Mouse (Mus musculus) kidney, adult 11 months (tissue): ENCODE results near the gene Dnah2.

Source experiments
- DNase-seq: peaks from one replicate; pipeline ENCODE4 v3.0.0; 2022

Dnah2 gene

DNA sequence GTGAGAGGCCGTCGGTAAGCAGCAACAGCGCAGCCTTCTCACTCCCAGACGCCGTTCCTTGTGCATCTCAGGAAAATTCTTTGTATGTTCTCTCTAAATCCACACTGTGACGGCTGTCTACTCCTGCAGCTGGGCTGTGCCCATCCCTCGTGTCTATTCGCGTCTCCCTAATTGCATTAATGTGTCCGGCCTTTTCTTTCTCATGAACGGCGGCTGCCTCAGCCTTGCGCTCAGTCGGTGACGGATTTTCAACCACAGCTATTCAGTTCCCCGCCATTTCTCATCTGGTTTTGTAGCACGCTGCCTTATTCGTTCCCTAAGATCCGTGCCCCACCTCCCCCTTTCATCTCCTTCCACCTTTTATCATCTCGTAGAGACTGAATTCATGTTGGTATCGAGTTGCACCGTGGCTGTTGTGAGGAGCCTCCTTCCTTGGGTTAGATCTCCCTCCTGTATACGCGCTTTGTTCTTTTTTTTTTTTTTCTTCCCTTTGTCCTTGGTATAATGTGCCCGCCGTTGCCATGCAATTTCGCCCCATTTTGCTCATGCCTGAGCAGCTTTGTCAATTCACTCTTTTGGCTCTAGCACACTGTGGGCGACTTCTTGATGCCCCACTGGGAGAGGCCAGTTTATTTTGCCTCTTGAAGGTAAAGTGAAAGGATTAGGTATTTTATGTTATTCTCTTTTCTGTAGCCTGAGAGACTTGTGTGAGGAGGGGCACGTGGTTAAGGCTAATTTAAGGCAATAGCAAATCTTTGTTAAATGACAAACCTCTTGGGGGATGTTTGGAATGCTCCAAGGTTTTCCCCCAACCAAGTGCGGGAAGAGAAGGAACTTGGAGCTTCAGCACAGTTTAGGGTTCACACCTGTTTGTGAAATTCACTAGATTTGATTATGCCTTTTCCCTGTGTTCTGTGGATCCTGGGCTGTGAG lies 21.5 kb downstream of the Dnah2 start:
- DNase-seq, result no peak

DNA sequence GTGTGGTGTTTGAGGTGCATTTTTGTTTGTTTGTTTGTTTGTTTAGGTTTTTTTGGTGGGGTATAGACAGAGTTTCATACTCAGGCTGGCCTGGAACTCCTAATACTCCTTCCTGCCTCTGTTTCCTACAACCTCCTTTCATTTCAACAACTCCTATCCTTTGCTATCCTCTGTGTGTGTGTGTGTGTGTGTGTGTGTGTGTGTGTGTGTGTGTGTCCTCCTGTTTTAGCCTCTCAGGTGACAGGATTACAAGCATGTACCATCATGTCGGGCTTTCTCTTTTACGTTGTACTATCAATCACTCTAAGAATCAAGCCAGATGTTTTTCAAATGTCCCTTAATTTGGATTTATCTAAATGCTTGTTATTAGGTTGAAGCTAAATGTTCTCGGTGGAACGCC lies 22.3 kb downstream of the Dnah2 start:
- no peak for DNase-seq

GRCm38 (mm10) chr11:69525661-69526060 lies 23.2 kb downstream of the Dnah2 start:
- DNase-seq, result no peak

- DNase-seq, result no peak
Observed at GRCm38 (mm10) chr11:69523651-69524050, 25.3 kb downstream of the Dnah2 start.

GRCm38 (mm10) chr11:69521526-69522149 lies 27.3 kb downstream of the Dnah2 start:
- no peak for DNase-seq

GRCm38 (mm10) chr11:69519976-69520375 lies 28.9 kb downstream of the Dnah2 start:
- DNase-seq, result no peak

DNA sequence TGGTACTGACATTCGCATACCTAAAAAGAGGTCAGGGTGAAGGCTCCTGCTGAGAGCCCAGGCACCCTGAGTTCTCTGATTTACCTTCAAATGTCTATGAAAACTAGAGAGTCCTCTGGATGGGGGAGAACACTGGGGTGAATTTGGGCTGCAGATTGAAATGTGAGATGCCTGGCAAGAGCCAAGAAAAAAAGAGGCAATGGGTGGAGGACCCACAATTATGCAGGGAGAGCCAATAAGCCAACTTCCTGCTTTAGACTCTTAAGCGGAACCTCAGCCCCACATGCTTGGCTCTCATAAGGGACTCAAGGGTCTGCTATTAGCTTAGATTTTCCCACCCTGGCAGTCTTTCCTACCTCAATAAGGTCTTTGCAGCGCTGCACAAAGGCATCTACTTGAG lies 32.2 kb downstream of the Dnah2 start:
- no peak for DNase-seq

DNA sequence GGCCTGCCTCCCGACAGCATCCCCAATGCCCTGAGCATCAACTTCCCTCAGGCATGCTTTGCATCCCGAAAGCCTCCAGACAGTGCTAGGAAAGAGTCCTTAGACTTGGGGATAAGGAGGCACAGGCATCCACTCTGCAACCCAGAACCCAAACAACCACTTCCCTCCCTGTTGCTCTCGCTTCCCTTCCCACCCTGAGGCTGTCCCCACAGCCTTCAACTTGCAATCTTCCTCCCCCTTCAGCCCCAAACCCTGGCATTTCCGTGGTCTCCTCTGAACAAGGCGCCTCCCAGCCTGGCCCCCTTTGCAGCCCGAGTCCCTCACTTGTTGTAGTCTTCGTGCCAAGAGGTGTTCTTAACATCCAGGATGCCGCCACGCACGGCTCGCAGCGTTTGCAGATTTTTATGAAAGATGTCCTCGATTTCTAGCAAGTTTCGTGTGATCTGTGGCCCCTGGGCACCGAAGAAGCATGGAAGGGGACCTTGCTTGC lies 32.7 kb downstream of the Dnah2 start:
- DNase-seq, result no peak

DNA sequence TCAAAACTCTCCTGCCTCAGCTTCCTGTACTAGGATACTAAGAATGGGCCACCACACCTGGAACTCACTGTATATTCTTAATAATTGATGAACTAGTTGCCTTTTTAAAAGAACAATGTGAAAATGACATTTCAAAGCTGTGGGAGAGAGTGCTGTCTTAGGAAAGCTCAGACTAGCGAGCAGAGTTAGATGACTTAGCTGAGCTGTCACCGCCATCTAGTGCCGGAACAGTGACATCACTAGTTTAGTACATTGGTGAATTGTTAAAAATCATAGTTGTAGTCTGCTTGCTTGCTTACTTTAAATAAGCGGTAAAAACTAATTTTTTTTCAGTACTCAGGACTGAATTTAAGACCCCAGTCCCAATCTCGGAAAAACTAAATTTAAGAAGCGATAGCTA lies 35.1 kb downstream of the Dnah2 start:
- no peak for DNase-seq

GRCm38 (mm10) chr11:69510796-69511496 lies 38.0 kb downstream of the Dnah2 start:
- DNase-seq, result no peak

DNA sequence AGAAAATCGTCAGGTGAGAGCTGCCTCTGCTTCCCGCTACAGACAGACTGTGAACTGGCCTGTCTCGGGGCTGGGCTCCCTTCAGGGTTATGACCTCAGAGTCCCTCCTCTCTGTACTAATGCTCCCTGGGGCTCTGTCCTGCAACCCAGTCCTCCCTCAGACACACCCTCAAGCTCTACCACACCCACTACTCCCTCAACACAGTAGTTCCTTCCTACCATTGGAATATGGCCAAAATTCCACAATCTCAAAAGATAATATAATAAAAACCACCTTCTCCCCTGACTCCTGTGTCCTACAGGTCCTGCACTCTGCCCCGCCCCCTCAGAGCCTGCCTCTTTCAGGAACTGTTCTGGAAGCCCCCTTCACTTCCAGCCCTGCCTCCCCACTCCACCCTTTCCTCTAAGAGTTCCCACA lies 45.0 kb downstream of the Dnah2 start:
- DNase-seq, result no peak

DNA sequence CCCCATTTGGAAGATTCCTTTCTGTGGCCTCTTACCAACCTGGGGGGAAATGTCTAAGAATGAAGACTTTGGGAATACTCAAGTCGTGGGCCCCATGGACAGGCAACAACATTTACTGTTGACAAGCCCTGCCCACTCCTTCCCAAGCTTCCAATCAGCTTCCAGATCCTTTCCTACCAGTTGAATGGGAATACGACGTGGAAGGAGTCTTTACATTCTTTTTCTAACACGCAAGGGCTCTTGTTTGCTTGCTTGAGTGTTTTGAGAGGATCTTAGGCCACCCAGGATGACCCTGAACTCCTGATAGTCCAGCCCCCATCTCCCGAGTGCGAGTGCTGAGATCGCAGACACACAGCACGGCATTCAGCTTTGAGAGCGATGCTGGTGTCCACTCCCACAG lies 47.4 kb downstream of the Dnah2 start:
- DNase-seq, result no peak

DNA sequence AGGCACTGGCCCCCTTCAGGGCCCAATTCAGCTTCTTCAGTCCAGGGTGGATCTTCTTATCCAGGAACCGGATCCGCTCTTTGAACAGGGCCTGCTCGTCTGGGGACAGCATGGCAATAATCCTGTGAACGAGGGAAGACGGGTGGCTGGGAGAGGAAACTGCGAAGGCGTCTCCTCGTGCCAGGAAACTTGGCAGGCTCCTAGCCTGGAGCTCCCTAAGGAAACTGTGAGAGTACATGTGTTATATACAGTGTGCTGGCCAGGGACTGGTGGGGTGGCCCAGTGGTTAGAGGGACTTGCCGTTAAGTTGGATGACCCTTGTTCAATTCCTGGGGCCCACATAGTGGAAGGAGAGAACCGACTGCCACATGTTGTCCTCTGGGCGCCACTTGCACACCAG lies 49.8 kb downstream of the Dnah2 start:
- DNase-seq, result no peak

DNA sequence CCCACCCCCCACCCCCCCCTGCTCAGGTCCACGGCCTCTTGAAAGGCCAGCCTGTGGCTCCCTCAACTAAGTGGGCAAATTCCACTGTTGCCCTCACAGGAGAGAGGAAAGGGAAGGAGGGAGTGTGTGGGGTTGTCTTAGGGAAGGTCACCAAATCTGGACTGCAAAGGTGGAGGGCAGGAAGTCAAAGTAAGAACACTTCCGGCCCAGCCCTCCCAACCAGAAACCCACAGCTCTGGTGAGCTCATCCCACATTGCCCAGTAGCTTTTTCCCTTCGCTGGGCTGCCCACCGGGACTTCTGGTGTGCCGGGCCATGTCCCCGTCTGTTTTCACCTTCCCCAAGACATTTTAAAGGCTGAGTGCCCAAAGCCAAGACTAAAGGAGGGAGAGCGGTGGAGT lies 57.2 kb downstream of the Dnah2 start:
- DNase-seq, result no peak

DNA sequence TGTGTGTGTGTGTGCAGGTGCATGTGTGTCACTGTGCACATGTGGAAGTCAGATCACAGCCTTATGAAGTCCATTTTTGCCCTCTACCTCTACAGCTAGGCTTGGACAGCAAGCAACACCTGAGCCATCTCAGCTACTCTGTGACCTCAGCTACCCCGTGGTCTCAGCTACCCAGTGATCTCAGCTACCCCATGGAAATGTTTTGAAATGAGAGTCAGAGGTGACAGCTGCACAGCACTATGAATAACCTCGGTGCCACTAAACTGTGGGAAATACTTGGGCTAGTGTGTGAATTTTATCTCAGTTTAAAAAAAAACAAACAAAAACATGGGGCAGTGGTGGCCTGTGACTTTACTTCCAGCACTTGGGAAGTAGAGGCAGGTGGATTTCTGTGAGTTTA lies 58.0 kb downstream of the Dnah2 start:
- no peak for DNase-seq

GRCm38 (mm10) chr11:69487474-69487873 lies 61.4 kb downstream of the Dnah2 start:
- DNase-seq, result no peak

GRCm38 (mm10) chr11:69477645-69478044 lies 71.3 kb downstream of the Dnah2 start:
- no peak for DNase-seq

- no peak for DNase-seq
Observed at GRCm38 (mm10) chr11:69476802-69477201, 72.1 kb downstream of the Dnah2 start.

DNA sequence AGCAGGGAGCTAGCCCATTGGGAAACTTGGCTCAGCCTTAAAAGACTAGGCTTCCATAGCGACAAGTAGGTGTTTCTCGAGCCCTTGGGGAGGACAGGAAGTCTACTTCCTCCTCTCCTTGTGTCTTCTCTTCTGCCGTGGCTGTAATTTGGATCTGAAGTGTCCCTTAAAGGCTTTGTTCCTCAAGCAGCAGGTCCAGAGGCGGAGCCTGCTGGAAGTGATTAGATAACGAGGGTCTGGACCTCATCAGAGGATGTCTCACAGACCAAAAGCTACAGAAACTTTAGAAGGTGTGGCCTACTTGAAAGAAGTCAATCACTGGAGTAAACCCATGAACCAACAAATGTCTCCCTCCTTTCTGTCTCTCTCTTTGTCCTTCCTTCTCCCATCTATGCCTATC lies 74.2 kb downstream of the Dnah2 start:
- DNase-seq, result no peak

- DNase-seq, result no peak
Observed at GRCm38 (mm10) chr11:69472687-69473086, 76.2 kb downstream of the Dnah2 start.

DNA sequence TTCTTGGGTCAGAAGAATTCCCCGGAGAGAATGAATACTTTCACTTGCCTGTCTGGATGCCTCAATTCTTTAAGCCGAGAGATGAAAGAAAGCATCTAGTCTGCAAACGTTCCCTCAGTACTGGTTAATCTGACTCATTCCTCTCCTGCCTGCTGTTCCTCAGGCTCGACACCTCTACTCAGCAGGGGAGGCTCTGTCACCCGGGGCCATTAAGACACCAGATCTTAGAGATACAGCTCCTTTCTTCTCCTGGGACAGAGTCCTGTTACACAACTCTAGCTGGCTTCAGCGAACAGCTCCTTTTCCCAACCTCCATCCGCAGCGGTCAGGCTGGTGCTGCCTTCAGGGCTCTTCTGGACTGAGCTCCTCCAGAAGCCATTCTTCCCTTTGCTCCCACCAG lies 77.4 kb downstream of the Dnah2 start:
- DNase-seq, result no peak

- no peak for DNase-seq
Observed at GRCm38 (mm10) chr11:69469301-69469700, 79.6 kb downstream of the Dnah2 start.

DNA sequence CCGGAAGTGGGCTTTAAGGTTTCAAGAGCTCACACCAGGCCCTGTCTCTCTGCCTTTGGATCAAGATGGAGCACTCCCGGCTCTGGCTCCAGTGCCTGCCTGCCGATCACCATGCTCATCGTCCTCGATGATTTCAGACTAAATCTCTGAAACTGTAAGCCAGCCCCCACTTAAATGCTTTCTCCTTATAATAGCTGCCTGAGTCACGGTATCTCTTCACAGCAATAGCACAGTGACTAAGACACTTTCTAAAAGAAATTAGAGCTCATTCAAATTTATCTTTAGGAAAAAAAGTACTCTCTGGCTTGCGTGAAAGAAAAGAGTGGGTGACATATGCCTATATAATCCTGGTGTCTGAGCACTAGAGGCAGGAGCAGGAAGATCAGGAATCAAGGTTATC lies 84.9 kb downstream of the Dnah2 start:
- no peak for DNase-seq

- no peak for DNase-seq
Observed at GRCm38 (mm10) chr11:69461568-69461967, 87.3 kb downstream of the Dnah2 start.
